Mouse (Mus musculus): ENCODE data around the gene Gprc5a.

DNA sequence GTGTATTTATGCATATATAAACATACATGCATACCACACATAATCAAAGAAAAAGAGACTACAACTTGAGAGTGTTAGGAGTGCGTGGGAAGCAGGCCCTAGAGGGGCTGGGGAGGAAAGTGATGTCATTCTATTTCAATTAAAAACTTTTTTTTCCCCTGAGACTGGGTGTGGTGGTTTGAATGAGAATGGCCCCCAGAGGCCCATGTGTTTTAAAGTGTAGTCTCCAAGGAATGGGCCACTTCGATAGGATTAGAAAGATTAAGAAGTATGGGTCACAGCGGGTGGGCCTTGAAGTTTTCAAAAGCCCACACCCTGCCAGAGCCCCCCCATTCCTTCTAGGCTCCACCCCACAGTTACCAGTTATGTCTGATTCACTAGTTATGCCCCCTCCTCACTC is 26.8 kb upstream of the Gprc5a start:
- TF ChIP-seq POLR2A (IDR thresholded peaks at IDR 0.05; ENCODE audit: insufficient read depth, low read length) (no peak), CTCF (IDR thresholded peaks at IDR 0.05; ENCODE audit: low read depth, low read length) (no peak)
